Mouse (Mus musculus) C2C12 (cell line): Measurements from ENCODE around the gene Elovl6.

Experiments
- CTCF ChIP-seq: IDR thresholded peaks from one replicate; pipeline ENCODE4 v1.5.1; 2011; ENCODE audit not compliant: control insufficient read depth, insufficient read depth, insufficient read length
- MAX ChIP-seq: IDR thresholded peaks from one replicate; pipeline ENCODE4 v1.6.1; 2011; ENCODE audit warnings: mild to moderate bottlenecking, control low read depth
- MYOG ChIP-seq: IDR thresholded peaks from one replicate; pipeline ENCODE4 v1.6.1; 2011; ENCODE audit not compliant: control insufficient read depth, insufficient read length; ENCODE audit errors: extremely low read depth
- USF1 ChIP-seq: IDR thresholded peaks from one replicate; pipeline ENCODE4 v1.6.1; 2011; ENCODE audit warnings: low read depth, mild to moderate bottlenecking, control low read depth, moderate library complexity

DNA sequence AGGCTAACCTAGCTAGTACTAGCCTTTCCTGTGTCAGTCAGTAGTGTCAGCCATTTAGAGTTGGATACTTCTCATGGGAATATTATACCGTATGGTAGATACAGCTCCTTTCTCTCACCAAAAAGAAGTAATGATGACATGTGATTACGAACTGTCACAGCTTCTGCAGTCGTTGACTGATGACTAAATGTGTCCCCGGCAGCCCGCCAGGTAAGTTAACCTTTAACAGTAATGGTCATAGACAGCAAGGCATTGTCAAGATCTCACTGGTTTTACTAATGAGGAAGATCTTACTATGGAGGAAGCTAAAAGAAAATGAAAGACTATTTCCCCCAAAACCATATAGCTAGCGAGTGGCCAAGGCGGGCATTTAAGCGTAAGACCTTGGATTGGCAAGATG lies 38.8 kb downstream of the Elovl6 start:
- TF ChIP-seq CTCF (no peak), USF1 (no peak), MYOG (no peak), MAX (no peak)
